Comparison of ENCODE assay signal across 20 mouse cellular contexts in genomic region chr13:96746055-96746454, GRCm38 (mm10). TPM values are rescaled to one million over a fixed set of nuclear protein-coding genes. Genes with fewer than 3 reads are reported as not detected.
DNase-seq lines count a peak whose midpoint lies in the region; ATAC-seq and TF ChIP-seq lines count a peak whose summit lies in the region.
"Had no signal": no experiment of that assay in that cellular context is flagged by ENCODE, and none has a peak within 500 bp of the region (broad histone marks: within the 10 kb centered on the region; RNA-seq: fewer than 3 reads in every experiment).

No protein-coding gene starts in this region.

- H3K9me3 ChIP-seq in kidney, postnatal 0 days (replicated peaks; ENCODE audit: low read length) = no peaks in the 10 kb centered on the region
- H3K9me3 ChIP-seq in kidney, embryonic 14.5 days (ENCODE audit: control insufficient read depth, low read length) = peaks cover 3% of the 10 kb centered on the region; the same call in 1 of the 2 replicates
- peaks cover 4% of the 10 kb centered on the region; the same call in 1 of the 2 replicates for H3K9me3 ChIP-seq in midbrain, embryonic 14.5 days (ENCODE audit: control insufficient read depth, low read length)
- 0 out of 2 replicates have a peak, but pooled peaks cover 2% of the 10 kb centered on the region for H3K9me3 ChIP-seq in midbrain, embryonic 13.5 days
- H3K9me3 ChIP-seq: heart, embryonic 10.5 days; liver, embryonic 13.5 days; stomach, embryonic 15.5 days had no signal

- no peak overlapping the region for H3K4me3 ChIP-seq in kidney, postnatal 0 days (replicated peaks; ENCODE audit: low read depth, low read length)
- no peak overlapping the region for H3K4me3 ChIP-seq in kidney, embryonic 14.5 days (ENCODE audit: low read length)
- H3K4me3 ChIP-seq in midbrain, embryonic 14.5 days (replicated peaks; ENCODE audit: low read depth, low read length) = no peak overlapping the region
- H3K4me3 ChIP-seq in midbrain, embryonic 13.5 days (replicated peaks) = no peak overlapping the region
- H3K4me3 ChIP-seq: heart, embryonic 10.5 days; liver, embryonic 13.5 days; myocyte; stomach, embryonic 15.5 days had no signal

- no peaks in the 10 kb centered on the region for H3K4me1 ChIP-seq in kidney, postnatal 0 days (replicated peaks; ENCODE audit: insufficient read depth, low read length)
- H3K4me1 ChIP-seq in kidney, embryonic 14.5 days (ENCODE audit: control insufficient read depth, insufficient read depth, low read length) = no peaks in the 10 kb centered on the region
- H3K4me1 ChIP-seq in midbrain, embryonic 14.5 days (ENCODE audit: control insufficient read depth, insufficient read depth, low read length) = no peaks in the 10 kb centered on the region
- H3K4me1 ChIP-seq in midbrain, embryonic 13.5 days (replicated peaks) = no peaks in the 10 kb centered on the region
- H3K4me1 ChIP-seq: heart, embryonic 10.5 days; liver, embryonic 13.5 days; stomach, embryonic 15.5 days had no signal

- H3K36me3 ChIP-seq in kidney, postnatal 0 days (ENCODE audit: insufficient read depth, low read length) = no peaks in the 10 kb centered on the region
- no peaks in the 10 kb centered on the region for H3K36me3 ChIP-seq in kidney, embryonic 14.5 days (ENCODE audit: control insufficient read depth, insufficient read depth, low read length)
- no peaks in the 10 kb centered on the region for H3K36me3 ChIP-seq in midbrain, embryonic 14.5 days (ENCODE audit: control insufficient read depth, insufficient read depth, low read length)
- H3K36me3 ChIP-seq in midbrain, embryonic 13.5 days = no peaks in the 10 kb centered on the region
- H3K36me3 ChIP-seq: heart, embryonic 10.5 days; liver, embryonic 13.5 days; stomach, embryonic 15.5 days had no signal

- no peak for ATAC-seq in kidney, postnatal 0 days (replicated peaks; ENCODE audit: low FRiP score, low read depth)
- ATAC-seq in kidney, embryonic 14.5 days (ENCODE audit: low FRiP score, low TSS enrichment) = no peak
- no peak for ATAC-seq in midbrain, embryonic 14.5 days (ENCODE audit: low FRiP score, low TSS enrichment)
- no peak for ATAC-seq in midbrain, embryonic 13.5 days
- ATAC-seq in megakaryocyte progenitor cell, adult 5-6 weeks (replicated peaks; ENCODE audit: poor library complexity) = 0 out of 2 replicates have a peak, but pooled peaks have one; percentile 31
- ATAC-seq: activated CD4-positive, CD25-positive, alpha-beta regulatory T cell, adult 4 months; intestine, embryonic 16.5 days had no signal

- no peaks in the 10 kb centered on the region for H3K27me3 ChIP-seq in kidney, postnatal 0 days (ENCODE audit: insufficient read depth, low read length)
- H3K27me3 ChIP-seq in kidney, embryonic 14.5 days (ENCODE audit: control insufficient read depth, insufficient read depth, low read length) = no peaks in the 10 kb centered on the region
- H3K27me3 ChIP-seq in midbrain, embryonic 14.5 days (ENCODE audit: control insufficient read depth, insufficient read depth, low read length) = no peaks in the 10 kb centered on the region
- no peaks in the 10 kb centered on the region for H3K27me3 ChIP-seq in midbrain, embryonic 13.5 days
- H3K27me3 ChIP-seq: liver, embryonic 13.5 days; stomach, embryonic 15.5 days had no signal

- H3K9ac ChIP-seq in kidney, postnatal 0 days (ENCODE audit: low read depth, low read length) = no peak overlapping the region
- no peak overlapping the region for H3K9ac ChIP-seq in kidney, embryonic 14.5 days (ENCODE audit: low read depth, low read length)
- H3K9ac ChIP-seq in midbrain, embryonic 14.5 days (replicated peaks; ENCODE audit: low read length) = no peak overlapping the region
- no peak overlapping the region for H3K9ac ChIP-seq in midbrain, embryonic 13.5 days (replicated peaks)
- H3K9ac ChIP-seq: liver, embryonic 13.5 days; stomach, embryonic 15.5 days had no signal

- WGBS in kidney, postnatal 0 days = 29% methylated on average over 6 of the region's 6 CpGs
- WGBS in kidney, embryonic 14.5 days = 43% methylated on average over 6 of the region's 6 CpGs
- 52% methylated on average over 6 of the region's 6 CpGs for WGBS in midbrain, embryonic 14.5 days
- 66% methylated on average over 6 of the region's 6 CpGs for WGBS in midbrain, embryonic 13.5 days

- no peak; the same call in 1 of the 2 replicates for TF ChIP-seq CTCF in kidney, postnatal 0 days (IDR thresholded peaks at IDR 0.05; ENCODE audit: low read depth)

- no peak overlapping the region for H3K4me2 ChIP-seq in kidney, postnatal 0 days (ENCODE audit: low read length)
- no peak overlapping the region for H3K4me2 ChIP-seq in kidney, embryonic 14.5 days (replicated peaks; ENCODE audit: low read depth, low read length)
- H3K4me2 ChIP-seq in midbrain, embryonic 14.5 days (ENCODE audit: low read length) = no peak overlapping the region
- no peak overlapping the region for H3K4me2 ChIP-seq in midbrain, embryonic 13.5 days (replicated peaks)
- H3K4me2 ChIP-seq: liver, embryonic 13.5 days; stomach, embryonic 15.5 days had no signal

- DNase-seq in adrenal gland, postnatal 10 days = peak; percentile 29
- DNase-seq in adrenal gland, adult 18-20 months (ENCODE audit: low spot score in 2 of 2) = no peak
- peak; percentile 58 for DNase-seq in kidney, postnatal 0 days (ENCODE audit: low spot score)
- DNase-seq in midbrain, embryonic 14.5 days = peak; percentile 53
- DNase-seq in T-cell, adult 2 months (ENCODE audit: low spot score) = no peak
- DNase-seq: B cell, adult 2 months; cerebellum, adult 11 months; heart, postnatal 36 days; liver, embryonic 13.5 days; thymus, postnatal 4 days had no signal

- no peak overlapping the region for H3K27ac ChIP-seq in kidney, postnatal 0 days
- H3K27ac ChIP-seq in kidney, embryonic 14.5 days (ENCODE audit: low read depth, low read length) = no peak overlapping the region
- H3K27ac ChIP-seq in midbrain, embryonic 14.5 days (replicated peaks; ENCODE audit: low read depth, low read length) = no peak overlapping the region
- H3K27ac ChIP-seq in midbrain, embryonic 13.5 days = no peak overlapping the region
- H3K27ac ChIP-seq: heart, embryonic 10.5 days; liver, embryonic 13.5 days; macrophage; stomach, embryonic 15.5 days had no signal

RNA-seq across cellular contexts. Expression of gene Ankrd31, which starts 2.0 kb away (rescaled TPM):
- not detected for total RNA-seq in adrenal gland, postnatal 10 days (2021)
- under 1 TPM in 1 of 2 experiments, not detected in 1; 0.17 TPM for total RNA-seq in adrenal gland, adult 18-20 months (2021)
- not detected in 2 replicates for polyA plus RNA-seq in kidney, postnatal 0 days (2015; fragmentation: Nextera tagmentation; extraction: Ambion mirVana)
- polyA plus RNA-seq in kidney, embryonic 14.5 days (2014; fragmentation: Nextera tagmentation; extraction: Ambion mirVana) = not detected in 2 replicates
- 0.07 and 0.08 TPM in 2 replicates for polyA plus RNA-seq in midbrain, embryonic 14.5 days (2014; fragmentation: Nextera tagmentation; extraction: Ambion mirVana)
- 0.04 TPM in 1 of 2 replicates, not detected in the other for polyA plus RNA-seq in midbrain, embryonic 13.5 days (2015; fragmentation: Nextera tagmentation; extraction: Ambion mirVana)
- not detected in 2 replicates for total RNA-seq in megakaryocyte progenitor cell, adult 5-6 weeks (2015)
- not detected in 2 replicates for total RNA-seq in megakaryocyte progenitor cell, adult 5-6 weeks (2017)
- total RNA-seq: gastrocnemius, adult 18-20 months; heart, postnatal 36 days had no signal
- polyA plus RNA-seq: heart, embryonic 10.5 days; macrophage; myocyte; stomach, embryonic 15.5 days had no signal

Comparison
In these comparisons a context has a peak if more than half of its experiments do, and no peak if none do; other contexts are left out.
1. DNase-seq: peak in adrenal gland, postnatal 10 days (single experiment), kidney, postnatal 0 days (single experiment) and midbrain, embryonic 14.5 days (single experiment); none in adrenal gland, adult 18-20 months (0 of 2) and T-cell, adult 2 months (single experiment).